Mouse (Mus musculus) v-Abl transformed pro-B cells (cell line): ENCODE measurements around the gene Slc32a1.

Source experiments
- in situ Hi-C, 2 experiments: fragments of 400-800 bp; cut with MboI; formaldehyde crosslinking; loops; one replicate each; pipeline ENCODE4 v1.15.1; 2025; ENCODE audit not compliant: unreplicated experiment in 2 of 2

Slc32a1 gene

GRCm38 (mm10) chr2:158611726-158612670 is 1.4 kb downstream of the Slc32a1 start:
- in situ Hi-C loops: no loop called here

- in situ Hi-C loops: no loop called here
Observed at GRCm38 (mm10) chr2:158612671-158613250, 2.2 kb downstream of the Slc32a1 start.

GRCm38 (mm10) chr2:158613541-158614417 is 3.2 kb downstream of the Slc32a1 start:
- in situ Hi-C loops: no loop called here

GRCm38 (mm10) chr2:158614418-158614955 is 3.9 kb downstream of the Slc32a1 start:
- in situ Hi-C loops: no loop called here

- in situ Hi-C loops: no loop called here
Observed at GRCm38 (mm10) chr2:158615161-158615680, 4.7 kb downstream of the Slc32a1 start.

GRCm38 (mm10) chr2:158615702-158616101 is 5.1 kb downstream of the Slc32a1 start:
- in situ Hi-C loops: no loop called here

GRCm38 (mm10) chr2:158616296-158616695 is 5.7 kb downstream of the Slc32a1 start:
- in situ Hi-C loops: no loop called here

- in situ Hi-C loops: no loop called here
Observed at GRCm38 (mm10) chr2:158616790-158617189, 6.2 kb downstream of the Slc32a1 start.

GRCm38 (mm10) chr2:158624718-158625222 is 14.2 kb downstream of the Slc32a1 start, which contains the start of gene Actr5:
Actr5 (plus strand) TSS chr2:158624888.
- in situ Hi-C loops: loop anchor here in 1 of 2 experiments (25.0 kb wide), 1 partner anchor 238 kb away; no protein-coding TSS in a partner anchor

GRCm38 (mm10) chr2:158625231-158625630 is 14.7 kb downstream of the Slc32a1 start:
- in situ Hi-C loops: loop anchor here in 1 of 2 experiments (25.0 kb wide), 1 partner anchor 237 kb away; no protein-coding TSS in a partner anchor

- in situ Hi-C loops: loop anchor here in 1 of 2 experiments (25.0 kb wide), 1 partner anchor 237 kb away; no protein-coding TSS in a partner anchor
Observed at GRCm38 (mm10) chr2:158625697-158626096, 15.1 kb downstream of the Slc32a1 start.

GRCm38 (mm10) chr2:158628858-158629257 is 18.3 kb downstream of the Slc32a1 start:
- in situ Hi-C loops: loop anchor here in 1 of 2 experiments (25.0 kb wide), 1 partner anchor 233 kb away; no protein-coding TSS in a partner anchor

GRCm38 (mm10) chr2:158629414-158629813 is 18.8 kb downstream of the Slc32a1 start:
- in situ Hi-C loops: loop anchor here in 1 of 2 experiments (25.0 kb wide), 1 partner anchor 233 kb away; no protein-coding TSS in a partner anchor

- in situ Hi-C loops: loop anchor here in 1 of 2 experiments (25.0 kb wide), 1 partner anchor 230 kb away; no protein-coding TSS in a partner anchor
Observed at GRCm38 (mm10) chr2:158631873-158632272, 21.3 kb downstream of the Slc32a1 start.

- in situ Hi-C loops: loop anchor here (5.0 to 25.0 kb wide), 2 partner anchors 90 to 220 kb away; no protein-coding TSS in a partner anchor
Observed at GRCm38 (mm10) chr2:158641869-158642268, 31.3 kb downstream of the Slc32a1 start.

GRCm38 (mm10) chr2:158642587-158642986 is 32.0 kb downstream of the Slc32a1 start:
- in situ Hi-C loops: loop anchor here (5.0 to 25.0 kb wide), 2 partner anchors 90 to 220 kb away; no protein-coding TSS in a partner anchor

- in situ Hi-C loops: loop anchor here (5.0 to 25.0 kb wide), 2 partner anchors 91 to 219 kb away; no protein-coding TSS in a partner anchor
Observed at GRCm38 (mm10) chr2:158643791-158644190, 33.2 kb downstream of the Slc32a1 start.

GRCm38 (mm10) chr2:158651159-158651908 is 40.8 kb downstream of the Slc32a1 start:
- in situ Hi-C loops: loop anchor here (5.0 to 25.0 kb wide), 2 partner anchors 206 to 1961 kb away; no protein-coding TSS in a partner anchor
